10 mouse cellular contexts compared by ENCODE assay signal in genomic region chr4:21688703-21689200, GRCm38 (mm10). TPM values are rescaled to one million over a fixed set of nuclear protein-coding genes. Genes with fewer than 3 reads are reported as not detected.
DNase-seq lines count a peak whose midpoint lies in the region; ATAC-seq and TF ChIP-seq lines count a peak whose summit lies in the region.
"Had no signal": no experiment of that assay in that cellular context is flagged by ENCODE, and none has a peak within 500 bp of the region (broad histone marks: within the 10 kb centered on the region; RNA-seq: fewer than 3 reads in every experiment).

No protein-coding gene starts in this region.

- peak overlapping the region; percentile 56 to 67 for H3K4me3 ChIP-seq in ES-E14 (ENCODE audit: insufficient read depth in 1 of 2, low read depth in 1 of 2, low read length in 2 of 2, poor library complexity in 1 of 2, severe bottlenecking in 1 of 2)
- peak overlapping the region; percentile 43 for H3K4me3 ChIP-seq in forebrain, embryonic 11.5 days (ENCODE audit: low read depth, low read length)
- H3K4me3 ChIP-seq in intestine, embryonic 16.5 days (ENCODE audit: low read length): peak overlapping the region; percentile 54
- H3K4me3 ChIP-seq in midbrain, embryonic 12.5 days: peak overlapping the region; percentile 53
- H3K4me3 ChIP-seq: erythroblast, embryonic 14.5 days had no signal

- H3K27me3 ChIP-seq in forebrain, embryonic 11.5 days (ENCODE audit: control insufficient read depth, insufficient read depth, low read length): peaks cover 84% of the 10 kb centered on the region
- peaks cover 72% of the 10 kb centered on the region for H3K27me3 ChIP-seq in intestine, embryonic 16.5 days (replicated peaks; ENCODE audit: control insufficient read depth, insufficient read depth, low read length)
- H3K27me3 ChIP-seq in midbrain, embryonic 12.5 days: peaks cover 94% of the 10 kb centered on the region

- in situ Hi-C loops in ES-E14 (cut with MboI; ENCODE audit: low sequenced_read_pairs in 2 of 2, unreplicated experiment in 2 of 2): loop anchor here in 1 of 2 experiments (10.0 kb wide), 1 partner anchor 806 kb away; no protein-coding TSS in a partner anchor

- peak; percentile 64 for ATAC-seq in forebrain, embryonic 11.5 days (replicated peaks; ENCODE audit: low FRiP score)
- peak; percentile 74 for ATAC-seq in intestine, embryonic 16.5 days
- peak; percentile 57 for ATAC-seq in midbrain, embryonic 12.5 days (ENCODE audit: low FRiP score, low read depth)
- ATAC-seq in CD4-positive, CD25-positive, alpha-beta regulatory T cell, adult 4 months: no peak

- WGBS in forebrain, embryonic 11.5 days: 0% methylated on average over 63 of the region's 64 CpGs
- WGBS in intestine, embryonic 16.5 days: under 1% methylated on average over 50 of the region's 64 CpGs
- WGBS in midbrain, embryonic 12.5 days: 0% methylated on average over 53 of the region's 64 CpGs

- H3K27ac ChIP-seq in ES-E14 (ENCODE audit: insufficient read depth, low read depth, low read length, poor library complexity, severe bottlenecking): no peak overlapping the region
- H3K27ac ChIP-seq in forebrain, embryonic 11.5 days (ENCODE audit: low read depth, low read length): peak overlapping the region; percentile 70
- H3K27ac ChIP-seq in intestine, embryonic 16.5 days (ENCODE audit: low read length): no peak overlapping the region
- H3K27ac ChIP-seq in midbrain, embryonic 12.5 days (replicated peaks): peak overlapping the region; percentile 56

- H3K36me3 ChIP-seq in ES-E14 (ENCODE audit: control insufficient read depth, insufficient read depth, low read length, poor library complexity, severe bottlenecking): no peaks in the 10 kb centered on the region
- no peaks in the 10 kb centered on the region for H3K36me3 ChIP-seq in forebrain, embryonic 11.5 days (ENCODE audit: control insufficient read depth, insufficient read depth, low read length)
- H3K36me3 ChIP-seq in intestine, embryonic 16.5 days (ENCODE audit: control insufficient read depth, insufficient read depth, low read length): no peaks in the 10 kb centered on the region
- H3K36me3 ChIP-seq in midbrain, embryonic 12.5 days: no peaks in the 10 kb centered on the region

- no peaks in the 10 kb centered on the region for H3K4me1 ChIP-seq in ES-E14 (ENCODE audit: control insufficient read depth in 2 of 2, insufficient read depth in 2 of 2, low read length in 2 of 2, poor library complexity in 1 of 2)
- H3K4me1 ChIP-seq in forebrain, embryonic 11.5 days (replicated peaks; ENCODE audit: control insufficient read depth, insufficient read depth, low read length): peaks cover 21% of the 10 kb centered on the region
- peaks cover 10% of the 10 kb centered on the region; the same call in 1 of the 2 replicates for H3K4me1 ChIP-seq in intestine, embryonic 16.5 days (ENCODE audit: control insufficient read depth, insufficient read depth, low read length)
- H3K4me1 ChIP-seq in midbrain, embryonic 12.5 days: peaks cover 37% of the 10 kb centered on the region

- DNase-seq in cerebellum, postnatal 14 days: peak; percentile 27 to 49
- no peak for DNase-seq in cerebellum, adult 11 months
- no peak for DNase-seq in ES-E14 (ENCODE audit: low read depth, low spot score)
- DNase-seq in forebrain, embryonic 11.5 days (ENCODE audit: low spot score): peak; percentile 88
- no peak for DNase-seq in left cerebral cortex, adult 18-20 months (ENCODE audit: low spot score in 2 of 2)

- H3K4me2 ChIP-seq in forebrain, embryonic 11.5 days (ENCODE audit: low read depth, low read length, severe bottlenecking): peak overlapping the region; percentile 97
- H3K4me2 ChIP-seq in intestine, embryonic 16.5 days (ENCODE audit: low read depth, low read length): peak overlapping the region; percentile 92
- peak overlapping the region; percentile 67 for H3K4me2 ChIP-seq in midbrain, embryonic 12.5 days (replicated peaks)

- no peaks in the 10 kb centered on the region for H3K9me3 ChIP-seq in ES-E14 (ENCODE audit: control insufficient read depth, insufficient read depth, low read depth, low read length)
- H3K9me3 ChIP-seq in forebrain, embryonic 11.5 days (ENCODE audit: control insufficient read depth, low read length): no peaks in the 10 kb centered on the region
- no peaks in the 10 kb centered on the region for H3K9me3 ChIP-seq in intestine, embryonic 16.5 days (ENCODE audit: control insufficient read depth, low read length)
- no peaks in the 10 kb centered on the region for H3K9me3 ChIP-seq in midbrain, embryonic 12.5 days

- H3K9ac ChIP-seq in ES-E14 (ENCODE audit: insufficient read depth, low read depth, low read length, poor library complexity, severe bottlenecking): peak overlapping the region; percentile 18; the same call in 1 of the 2 replicates
- peak overlapping the region; percentile 53 for H3K9ac ChIP-seq in forebrain, embryonic 11.5 days (ENCODE audit: low read length)
- peak overlapping the region; percentile 43 for H3K9ac ChIP-seq in intestine, embryonic 16.5 days (ENCODE audit: low read depth, low read length)
- peak overlapping the region; percentile 67 for H3K9ac ChIP-seq in midbrain, embryonic 12.5 days (replicated peaks)

TF ChIP-seq in ES-E14, 5 proteins besides CTCF, POLR2A, EP300 and RAD21:
- TF ChIP-seq MAFK (IDR thresholded peaks at IDR 0.05; ENCODE audit: insufficient read depth, low read depth, low read length): no peak
- no peak for TF ChIP-seq ZNF384 (IDR thresholded peaks at IDR 0.05; ENCODE audit: low read depth, low read length)
- no peak for TF ChIP-seq CHD2 (IDR thresholded peaks at IDR 0.05; ENCODE audit: low read depth, low read length)
- no peak for TF ChIP-seq ZC3H11A (IDR thresholded peaks at IDR 0.05; ENCODE audit: borderline replicate concordance, low read depth, low read length)
- no peak for TF ChIP-seq HCFC1 (IDR thresholded peaks at IDR 0.05; ENCODE audit: borderline replicate concordance, insufficient read depth, low read length)

RNA-seq across cellular contexts. Expression of gene Prdm13, which starts 3.0 kb away (rescaled TPM):
- total RNA-seq in ES-E14 (2012; rRNA removed): 0.21 and 0.27 TPM in 2 replicates
- polyA plus RNA-seq in forebrain, embryonic 11.5 days (2014; fragmentation: Nextera tagmentation; extraction: Ambion mirVana): 0.24 and 0.44 TPM in 2 replicates
- polyA plus RNA-seq in intestine, embryonic 16.5 days (2015; fragmentation: Nextera tagmentation; extraction: Ambion mirVana): not detected in 2 replicates
- 0.17 and 1.4 TPM in 2 replicates for polyA plus RNA-seq in midbrain, embryonic 12.5 days (2016; fragmentation: Nextera tagmentation; extraction: Ambion mirVana)
- under 1 TPM in 1 of 2 experiments, not detected in 1; 0.26 TPM for polyA plus RNA-seq in CD4-positive, CD25-positive, alpha-beta regulatory T cell, adult 4 months (2017; shearing (Covaris generic))
- total RNA-seq in left cerebral cortex, adult 18-20 months (2021): not detected
- polyA plus RNA-seq: C2C12; erythroblast, embryonic 14.5 days had no signal

RNA-seq across cellular contexts. Expression of gene Ccnc, which starts 38.7 kb away (rescaled TPM):
- total RNA-seq in ES-E14 (2012; rRNA removed): 26.7 and 34.2 TPM in 2 replicates
- 70.2 and 73.3 TPM in 2 replicates for polyA plus RNA-seq in forebrain, embryonic 11.5 days (2014; fragmentation: Nextera tagmentation; extraction: Ambion mirVana)
- 29.1 and 30.8 TPM in 2 replicates for polyA plus RNA-seq in intestine, embryonic 16.5 days (2015; fragmentation: Nextera tagmentation; extraction: Ambion mirVana)
- polyA plus RNA-seq in midbrain, embryonic 12.5 days (2016; fragmentation: Nextera tagmentation; extraction: Ambion mirVana): 67.8 and 68.9 TPM in 2 replicates
- 10 to 100 TPM; 40.5 to 51.1 TPM for polyA plus RNA-seq in CD4-positive, CD25-positive, alpha-beta regulatory T cell, adult 4 months (2017; shearing (Covaris generic))
- 10 to 100 TPM; 35.1 to 36.3 TPM for total RNA-seq in left cerebral cortex, adult 18-20 months (2021)

Comparison
In these comparisons a context has a peak if more than half of its experiments do, and no peak if none do; other contexts are left out.
1. DNase-seq: peak in cerebellum, postnatal 14 days (2 of 2) and forebrain, embryonic 11.5 days (single experiment); none in cerebellum, adult 11 months (single experiment), ES-E14 (single experiment) and left cerebral cortex, adult 18-20 months (0 of 2).
2. H3K27ac ChIP-seq: peak in forebrain, embryonic 11.5 days (single experiment) and midbrain, embryonic 12.5 days (single experiment); none in ES-E14 (single experiment) and intestine, embryonic 16.5 days (single experiment).
3. Peak in every context shown above with its lines, with median percentiles within 50 percentile points of each other: H3K4me3 ChIP-seq, H3K9ac ChIP-seq and H3K4me2 ChIP-seq.